Mouse (Mus musculus): ENCODE results near the gene Tspan13. TPM values are rescaled to one million over a fixed set of nuclear protein-coding genes. Genes with fewer than 3 reads are reported as not detected.

The Tspan13 gene
- polyA plus RNA-seq, 1 experiment = 20.6 TPM

DNA sequence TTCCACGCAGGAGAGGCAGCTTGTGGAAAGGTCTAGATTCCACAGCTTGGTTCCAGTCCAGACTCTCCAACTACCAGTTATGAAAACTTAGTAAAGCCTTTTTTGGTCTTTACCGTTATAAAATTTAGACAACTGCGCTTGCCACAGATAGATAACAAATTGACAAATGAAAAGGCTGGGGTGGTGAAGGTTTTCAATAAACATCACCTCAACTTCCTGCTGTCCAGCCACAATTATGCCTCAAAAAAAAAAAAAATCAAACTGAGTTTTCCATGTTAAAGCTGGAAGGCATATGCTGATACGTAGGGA is 1.1 kb downstream of the Tspan13 start:
- Histone ChIP-seq H3K27ac (replicated peaks; ENCODE audit: low read depth, low read length) (peak overlapping the region; percentile 97), H3K4me1 (ENCODE audit: control insufficient read depth, insufficient read depth, insufficient read length, low read length) (peaks cover 2% of the 10 kb centered on the region; the same call in 1 of the 2 replicates), H3K4me3 (ENCODE audit: insufficient read depth, low read depth, low read length) (peak overlapping the region; percentile 98)

GRCm38 (mm10) chr12:36040571-36041280 is 1.6 kb downstream of the Tspan13 start:
- Histone ChIP-seq H3K4me1 (ENCODE audit: control insufficient read depth, insufficient read depth, insufficient read length, low read length) (peaks cover 6% of the 10 kb centered on the region; the same call in 1 of the 2 replicates), H3K27ac (replicated peaks; ENCODE audit: low read depth, low read length) (peak overlapping the region; percentile 97), H3K4me3 (ENCODE audit: insufficient read depth, low read depth, low read length) (peak overlapping the region; percentile 98)

DNA sequence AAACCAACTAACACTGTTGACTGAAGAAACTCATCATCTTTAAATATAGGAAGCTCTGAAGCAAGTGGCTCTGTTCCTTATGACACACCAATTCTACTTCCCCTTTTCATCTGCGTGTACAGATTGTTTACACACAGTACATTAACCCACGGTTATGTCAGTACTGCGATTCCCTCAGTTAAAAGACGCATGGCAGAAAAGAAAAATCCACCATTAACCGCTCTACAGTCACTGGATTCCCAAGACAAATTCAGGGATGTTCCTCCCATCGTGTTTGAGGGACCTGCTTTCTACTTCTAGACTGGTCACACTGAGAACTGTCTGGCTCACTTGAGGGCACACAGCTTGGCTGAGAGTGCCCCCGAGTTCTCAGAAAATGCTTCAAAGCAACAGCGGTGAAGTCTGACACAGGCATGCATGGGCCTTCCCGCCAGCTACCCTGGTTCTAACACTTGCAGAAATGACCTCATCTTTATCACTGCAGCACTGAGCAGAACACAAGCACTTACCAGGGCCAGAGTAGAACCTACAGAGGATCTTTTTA is 2.7 kb downstream of the Tspan13 start:
- peak overlapping the region; percentile 60 for H3K4me3 ChIP-seq (ENCODE audit: insufficient read depth, low read depth, low read length)
- peak overlapping the region; percentile 96 for H3K27ac ChIP-seq (replicated peaks; ENCODE audit: low read depth, low read length)
- H3K4me1 ChIP-seq (ENCODE audit: control insufficient read depth, insufficient read depth, insufficient read length, low read length) = peaks cover 7% of the 10 kb centered on the region; the same call in 1 of the 2 replicates

DNA sequence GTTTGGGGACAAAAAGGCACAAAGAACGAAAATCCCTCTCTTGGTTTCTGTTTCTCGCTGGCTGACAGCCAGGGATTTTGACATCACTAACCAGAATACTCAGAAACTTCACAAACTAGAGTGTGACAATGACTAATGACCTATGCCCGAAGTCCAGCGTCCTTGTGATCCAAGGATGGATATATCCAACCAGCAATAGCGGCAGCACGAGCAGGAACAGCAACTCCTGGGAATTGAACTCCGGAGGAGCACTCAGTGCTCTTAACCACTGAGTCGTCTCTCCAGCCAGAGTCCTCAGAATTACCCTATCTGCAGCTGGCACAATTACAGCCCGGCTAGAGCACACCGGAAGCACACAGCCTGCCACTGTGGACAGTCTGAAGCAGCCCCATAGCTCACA is 5.5 kb downstream of the Tspan13 start:
- peak overlapping the region; percentile 74 for H3K27ac ChIP-seq (replicated peaks; ENCODE audit: low read depth, low read length)
- H3K4me1 ChIP-seq (ENCODE audit: control insufficient read depth, insufficient read depth, insufficient read length, low read length) = peaks cover 8% of the 10 kb centered on the region; the same call in 1 of the 2 replicates
- H3K4me3 ChIP-seq (ENCODE audit: insufficient read depth, low read depth, low read length) = peak overlapping the region; percentile 50

- peak overlapping the region; percentile 74 for H3K27ac ChIP-seq (replicated peaks; ENCODE audit: low read depth, low read length)
- H3K4me3 ChIP-seq (ENCODE audit: insufficient read depth, low read depth, low read length) = peak overlapping the region; percentile 50
- H3K4me1 ChIP-seq (ENCODE audit: control insufficient read depth, insufficient read depth, insufficient read length, low read length) = peaks cover 9% of the 10 kb centered on the region; the same call in 1 of the 2 replicates
These were observed 6.2 kb downstream of the Tspan13 start for GRCm38 (mm10) chr12:36036121-36036520.

GRCm38 (mm10) chr12:36035501-36035900 is 6.8 kb downstream of the Tspan13 start:
- peaks cover 9% of the 10 kb centered on the region; the same call in 1 of the 2 replicates for H3K4me1 ChIP-seq (ENCODE audit: control insufficient read depth, insufficient read depth, insufficient read length, low read length)
- H3K27ac ChIP-seq (replicated peaks; ENCODE audit: low read depth, low read length) = peak overlapping the region; percentile 74
- H3K4me3 ChIP-seq (ENCODE audit: insufficient read depth, low read depth, low read length) = peak overlapping the region; percentile 50

DNA sequence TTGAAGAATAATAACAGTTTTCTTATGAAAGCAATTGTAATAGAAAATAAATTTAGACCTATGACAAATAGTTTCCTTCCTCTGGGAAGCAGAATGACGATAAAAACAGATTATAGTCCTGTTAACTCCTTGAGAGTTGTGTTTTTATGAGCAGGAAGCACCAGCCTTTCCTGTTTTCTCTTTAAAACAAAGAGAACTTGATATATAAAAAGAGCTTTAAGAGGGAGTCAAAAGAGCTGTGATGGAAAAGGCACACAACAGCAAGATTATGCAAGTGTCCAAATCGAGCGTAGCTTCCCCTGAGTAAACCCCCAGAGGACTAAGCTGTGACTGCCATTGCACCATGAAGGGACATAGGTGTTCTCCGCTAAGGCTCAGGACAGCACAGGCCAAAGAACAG is 9.9 kb downstream of the Tspan13 start:
- Histone ChIP-seq H3K4me1 (ENCODE audit: control insufficient read depth, insufficient read depth, insufficient read length, low read length) (peaks cover 16% of the 10 kb centered on the region), H3K4me3 (ENCODE audit: insufficient read depth, low read depth, low read length) (peak overlapping the region; percentile 52), H3K27ac (replicated peaks; ENCODE audit: low read depth, low read length) (peak overlapping the region; percentile 99)

GRCm38 (mm10) chr12:36030660-36031363 is 11.5 kb downstream of the Tspan13 start:
- H3K27ac ChIP-seq (replicated peaks; ENCODE audit: low read depth, low read length) = peak overlapping the region; percentile 66
- H3K4me1 ChIP-seq (ENCODE audit: control insufficient read depth, insufficient read depth, insufficient read length, low read length) = peaks cover 15% of the 10 kb centered on the region
- H3K4me3 ChIP-seq (ENCODE audit: insufficient read depth, low read depth, low read length) = peak overlapping the region; percentile 35; the same call in 1 of the 2 replicates

DNA sequence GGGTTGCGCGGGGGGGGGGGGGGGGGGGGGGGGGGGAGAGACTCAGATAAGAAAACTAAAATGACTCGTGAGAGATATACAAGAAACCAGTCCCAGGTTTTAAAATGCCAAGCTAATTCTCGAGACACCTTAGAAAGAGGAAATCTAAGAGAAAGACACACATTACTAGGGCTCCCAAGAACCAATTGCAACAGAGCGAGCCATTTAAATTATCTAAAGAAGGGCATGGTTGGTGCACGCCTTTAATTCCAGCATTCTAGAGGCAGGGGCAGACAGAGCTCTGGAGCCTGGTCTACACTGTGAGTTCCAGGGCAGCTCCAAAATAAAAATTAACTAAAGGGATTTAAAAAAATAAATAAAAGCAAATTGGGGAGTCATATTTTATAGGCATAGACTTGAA is 12.6 kb downstream of the Tspan13 start:
- H3K4me1 ChIP-seq (ENCODE audit: control insufficient read depth, insufficient read depth, insufficient read length, low read length) = peaks cover 16% of the 10 kb centered on the region
- H3K27ac ChIP-seq (replicated peaks; ENCODE audit: low read depth, low read length) = peak overlapping the region; percentile 72; the same call in 1 of the 2 replicates
- H3K4me3 ChIP-seq (ENCODE audit: insufficient read depth, low read depth, low read length) = no peak overlapping the region

DNA sequence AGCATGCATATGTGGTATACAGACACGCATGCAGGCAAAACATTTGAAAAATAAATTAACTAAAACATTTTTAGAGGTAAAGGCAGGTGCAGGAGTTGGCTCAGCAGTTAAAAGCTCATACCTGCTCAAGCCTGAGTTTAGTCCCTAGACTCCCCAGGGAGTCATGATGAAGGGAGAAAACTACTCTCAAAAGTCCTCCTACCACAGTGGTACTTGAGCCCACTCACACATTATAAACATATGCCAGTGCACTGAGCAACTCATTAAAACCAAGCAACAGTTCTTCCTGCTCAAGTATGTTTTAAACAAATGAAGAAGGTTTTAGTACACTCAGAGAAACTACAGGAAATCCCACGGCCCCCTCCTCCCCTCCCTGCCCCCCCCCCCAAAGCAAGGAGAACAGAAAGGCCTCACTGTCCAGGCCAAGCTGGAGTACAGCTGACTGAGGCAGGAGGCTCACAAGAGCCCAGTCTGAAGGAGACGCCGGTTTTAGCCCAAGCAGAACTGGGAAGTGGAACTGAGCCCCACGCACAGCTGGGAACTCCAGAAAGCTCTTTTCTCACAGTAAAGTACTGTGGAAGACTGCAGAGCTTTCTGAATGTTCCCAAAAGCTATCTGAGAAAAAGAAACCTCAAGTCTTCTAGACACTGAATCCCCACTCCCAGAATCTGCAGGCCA is 13.2 kb downstream of the Tspan13 start:
- H3K4me3 ChIP-seq (ENCODE audit: insufficient read depth, low read depth, low read length) = peak overlapping the region; percentile 13; the same call in 1 of the 2 replicates
- peak overlapping the region; percentile 72 for H3K27ac ChIP-seq (replicated peaks; ENCODE audit: low read depth, low read length)

DNA sequence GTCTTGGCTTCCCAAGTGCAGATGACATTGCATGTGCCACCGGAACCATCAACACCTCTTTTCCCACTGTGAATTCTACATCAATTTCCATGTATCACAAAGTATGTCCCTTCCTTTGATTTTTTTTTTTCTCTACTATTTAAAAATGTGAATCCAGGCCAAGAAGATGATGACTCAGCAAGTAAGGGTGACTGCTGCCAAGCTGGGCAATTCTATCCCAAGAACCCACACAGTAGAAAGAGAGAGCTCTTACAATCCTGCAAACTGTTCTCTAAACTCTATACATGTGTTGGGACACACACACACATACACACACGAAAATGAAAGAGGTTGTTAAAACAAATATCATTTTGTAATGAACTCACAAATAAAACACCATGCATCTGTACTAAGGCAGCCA is 15.1 kb downstream of the Tspan13 start:
- Histone ChIP-seq H3K27ac (replicated peaks; ENCODE audit: low read depth, low read length) (no peak overlapping the region), H3K4me3 (ENCODE audit: insufficient read depth, low read depth, low read length) (no peak overlapping the region), H3K4me1 (ENCODE audit: control insufficient read depth, insufficient read depth, insufficient read length, low read length) (peaks cover 20% of the 10 kb centered on the region)

More for the DNA sequence above, 13.2 kb downstream of the Tspan13 start:
- peaks cover 17% of the 10 kb centered on the region for H3K4me1 ChIP-seq (ENCODE audit: control insufficient read depth, insufficient read depth, insufficient read length, low read length)

- Histone ChIP-seq H3K27ac (replicated peaks; ENCODE audit: low read depth, low read length) (no peak overlapping the region), H3K4me1 (ENCODE audit: control insufficient read depth, insufficient read depth, insufficient read length, low read length) (peaks cover 20% of the 10 kb centered on the region), H3K4me3 (ENCODE audit: insufficient read depth, low read depth, low read length) (no peak overlapping the region)
These were observed 16.2 kb downstream of the Tspan13 start for GRCm38 (mm10) chr12:36026126-36026525.

DNA sequence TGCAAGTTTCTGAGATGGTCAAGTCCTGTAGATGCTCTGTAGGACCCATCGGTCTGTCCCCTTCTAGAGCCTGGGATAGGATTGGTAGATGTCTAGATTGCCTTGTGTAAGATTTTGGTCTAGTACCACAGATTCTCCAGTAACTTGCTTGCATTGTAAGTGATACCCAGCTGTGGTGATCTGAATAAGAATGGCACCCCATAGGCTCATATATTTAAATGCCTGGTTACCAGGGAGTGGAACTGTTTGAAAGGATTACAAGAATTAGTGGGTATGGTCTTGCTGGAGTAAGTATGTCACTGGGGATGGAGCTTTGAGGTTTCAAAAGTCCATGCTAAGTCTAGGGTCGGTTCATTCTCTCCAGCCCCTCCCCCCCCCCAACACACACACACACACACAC is 21.6 kb downstream of the Tspan13 start:
- no peak overlapping the region for H3K4me3 ChIP-seq (ENCODE audit: insufficient read depth, low read depth, low read length)

GRCm38 (mm10) chr12:36020081-36020480 is 22.2 kb downstream of the Tspan13 start:
- Histone ChIP-seq H3K4me1 (ENCODE audit: control insufficient read depth, insufficient read depth, insufficient read length, low read length) (peaks cover 6% of the 10 kb centered on the region), H3K27ac (replicated peaks; ENCODE audit: low read depth, low read length) (no peak overlapping the region), H3K4me3 (ENCODE audit: insufficient read depth, low read depth, low read length) (no peak overlapping the region)

More for the DNA sequence above, 21.6 kb downstream of the Tspan13 start:
- no peak overlapping the region for H3K27ac ChIP-seq (replicated peaks; ENCODE audit: low read depth, low read length)
- peaks cover 8% of the 10 kb centered on the region for H3K4me1 ChIP-seq (ENCODE audit: control insufficient read depth, insufficient read depth, insufficient read length, low read length)

- Histone ChIP-seq H3K27ac (replicated peaks; ENCODE audit: low read depth, low read length) (no peak overlapping the region), H3K4me1 (ENCODE audit: control insufficient read depth, insufficient read depth, insufficient read length, low read length) (peaks cover 4% of the 10 kb centered on the region), H3K4me3 (ENCODE audit: insufficient read depth, low read depth, low read length) (no peak overlapping the region)
These were observed 22.7 kb downstream of the Tspan13 start for GRCm38 (mm10) chr12:36019572-36019971.

Measured in brown adipose tissue, adult 24 weeks (tissue).